Mouse (Mus musculus) embryonic facial prominence, embryonic 11.5 days (tissue): ENCODE measurements around the gene Mixl1. TPM values are rescaled to one million over a fixed set of nuclear protein-coding genes. Genes with fewer than 3 reads are reported as not detected.

Source experiments
- ATAC-seq: fragments of 200-750 bp; cut with Nextera tagmentation; replicated peaks from 2 replicates; pipeline ENCODE4 v1.8.0; 2017; ENCODE audit warnings: low read depth; ENCODE audit not compliant: insufficient number of reproducible peaks, low FRiP score, low TSS enrichment
- DNase-seq: peaks from one replicate; pipeline ENCODE4 v3.0.0-alpha.2; 2015; ENCODE audit warnings: low spot score
- H3K27ac ChIP-seq: fragments of 300-500 bp; sonication (generic); replicated peaks from 2 replicates; pipeline ENCODE4 v1.5.1; 2014; ENCODE audit warnings: mild to moderate bottlenecking, low read depth, low read length, control low read depth
- H3K27me3 ChIP-seq: fragments of 300-500 bp; sonication (generic); 2 replicates; pipeline ENCODE4 v1.6.1; 2014; ENCODE audit warnings: mild to moderate bottlenecking, low read length, moderate library complexity, mixed read lengths; ENCODE audit not compliant: control insufficient read depth, insufficient read depth
- H3K36me3 ChIP-seq: fragments of 300-500 bp; sonication (generic); replicated peaks from 2 replicates; pipeline ENCODE4 v1.6.1; 2014; ENCODE audit warnings: low read depth, mild to moderate bottlenecking, low read length, moderate library complexity, mixed read lengths; ENCODE audit not compliant: control insufficient read depth, insufficient read depth
- H3K4me1 ChIP-seq: fragments of 300-500 bp; sonication (generic); 2 replicates; pipeline ENCODE4 v1.6.1; 2014; ENCODE audit warnings: low read length, mixed read lengths; ENCODE audit not compliant: control insufficient read depth, insufficient read depth
- H3K4me2 ChIP-seq: fragments of 300-500 bp; sonication (generic); 2 replicates; pipeline ENCODE4 v1.6.1; 2014; ENCODE audit warnings: low read depth, mild to moderate bottlenecking, control low read depth, low read length, moderate library complexity
- H3K4me3 ChIP-seq: fragments of 300-500 bp; sonication (generic); 2 replicates; pipeline ENCODE4 v1.5.1; 2014; ENCODE audit warnings: low read depth, low read length, control low read depth
- H3K9ac ChIP-seq: fragments of 300-500 bp; sonication (generic); replicated peaks from 2 replicates; pipeline ENCODE4 v1.6.1; 2014; ENCODE audit warnings: mild to moderate bottlenecking, control low read depth, low read length
- H3K9me3 ChIP-seq: fragments of 300-500 bp; sonication (generic); replicated peaks from 2 replicates; pipeline ENCODE4 v1.6.1; 2016; ENCODE audit warnings: mild to moderate bottlenecking, low read length, inconsistent platforms, mixed read lengths; ENCODE audit not compliant: control insufficient read depth
- WGBS: fragments of 180-500 bp; shearing (Covaris S2); extraction: QIAGEN DNeasy Blood & Tissue Kit; methylation state at CpG from one replicate; pipeline ENCODE4 v1.1.7; 2014; 5-methylcytosine and 5-hydroxymethylcytosine counted together
- polyA plus RNA-seq: library from polyadenylated mRNA; unstranded; fragments of >200 nt; fragmentation: Nextera tagmentation; extraction: Ambion mirVana; gene quantifications from 2 replicates; pipeline ENCODE4 v1.2.1, GENCODE M21; 2014

The Mixl1 gene
- polyA plus RNA-seq, result 0.20 and 0.74 TPM in 2 replicates

DNA sequence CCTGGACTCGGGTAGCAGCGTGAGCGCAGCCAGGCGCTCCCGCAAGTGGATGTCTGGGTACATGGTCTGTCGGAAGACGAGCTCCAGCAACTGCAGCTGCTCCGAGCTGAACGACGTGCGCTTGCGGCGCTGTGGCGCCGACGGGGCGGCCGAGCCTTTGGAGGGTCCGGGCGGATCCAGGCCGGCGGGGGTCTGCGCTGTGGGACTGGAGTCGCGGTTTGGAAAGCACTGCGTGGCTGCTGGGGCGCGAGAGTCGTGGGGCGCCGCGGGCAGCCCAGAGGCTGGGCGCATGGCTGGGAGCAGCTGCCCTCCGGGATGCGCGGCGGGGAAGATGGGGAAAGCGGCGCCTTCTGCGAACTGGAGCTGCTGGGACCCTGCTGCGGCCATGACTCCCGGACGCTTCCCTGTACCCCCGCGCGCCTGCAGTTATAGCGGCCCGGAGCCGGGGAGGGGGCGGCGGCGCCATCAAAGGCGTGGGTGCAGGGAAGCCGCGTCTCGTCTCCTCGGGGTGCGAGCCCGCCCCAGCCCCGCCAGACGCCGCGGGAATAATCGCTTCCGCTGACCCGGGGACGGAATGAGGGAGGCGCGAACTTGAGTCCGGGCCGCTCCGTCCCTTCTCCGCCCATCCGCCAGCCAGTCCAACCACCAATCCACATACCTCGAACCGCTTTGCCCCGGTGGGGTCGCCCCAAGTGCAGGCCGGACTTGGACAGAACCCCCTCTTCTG, at the start of gene Mixl1:
Gene Mixl1 (minus strand): TSS at position 409 of the 727 bp plus-strand sequence.
- Histone ChIP-seq H3K4me1 (no peaks in the 10 kb centered on the region), H3K4me3 (peak within 1 kb of the TSS; percentile 43), H3K36me3 (no peaks in the 10 kb centered on the region; the same call in 1 of the 2 replicates), H3K9ac (peak within 1 kb of the TSS; percentile 32; the same call in 1 of the 2 replicates), H3K27ac (no peak within 1 kb of the TSS), H3K9me3 (no peaks in the 10 kb centered on the region), H3K4me2 (peak within 1 kb of the TSS; percentile 70), H3K27me3 (peaks cover 32% of the 10 kb centered on the region)
- ATAC-seq, result 0 out of 2 replicates have a peak, but pooled peaks have one; percentile 48
- under 1% methylated on average over 73 of the region's 79 CpGs for WGBS
- peak; percentile 55 for DNase-seq

GRCm38 (mm10) chr1:180729231-180729630, 32.4 kb upstream of the Mixl1 start:
- H3K4me2 ChIP-seq, result no peak overlapping the region
- ATAC-seq (no peak), DNase-seq (no peak)
- H3K4me3 ChIP-seq, result no peak overlapping the region
- H3K27ac ChIP-seq, result no peak overlapping the region
- H3K9me3 ChIP-seq, result no peaks in the 10 kb centered on the region
- H3K9ac ChIP-seq, result no peak overlapping the region
- no peaks in the 10 kb centered on the region for H3K4me1 ChIP-seq
- no peaks in the 10 kb centered on the region for H3K27me3 ChIP-seq
- WGBS, result 97% methylated on average over 3 of the region's 3 CpGs
- H3K36me3 ChIP-seq, result peaks cover 1% of the 10 kb centered on the region

DNA sequence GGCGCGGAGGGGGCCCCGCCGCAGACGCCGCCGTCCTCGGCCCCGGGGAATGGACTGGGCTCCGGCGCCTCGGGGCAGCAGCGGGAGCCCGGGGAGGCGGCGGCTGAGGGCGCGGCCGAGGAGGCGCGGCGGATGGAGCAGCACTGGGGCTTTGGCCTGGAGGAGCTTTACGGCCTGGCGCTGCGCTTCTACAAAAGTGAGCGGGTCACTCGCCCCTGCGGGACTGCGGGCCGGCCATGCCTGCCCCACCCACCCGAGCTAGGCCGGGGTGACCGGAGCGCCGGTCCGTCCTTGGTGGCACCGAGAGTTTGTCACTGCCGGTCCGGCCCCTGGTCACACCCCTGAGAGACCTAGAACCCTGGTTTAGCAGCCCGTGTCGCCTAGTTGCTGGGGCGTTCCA, 29.3 kb upstream of the Mixl1 start:
- no peaks in the 10 kb centered on the region for H3K36me3 ChIP-seq
- no peaks in the 10 kb centered on the region for H3K9me3 ChIP-seq
- H3K27ac ChIP-seq, result peak overlapping the region; percentile 93
- peak overlapping the region; percentile 97 for H3K9ac ChIP-seq
- H3K27me3 ChIP-seq, result no peaks in the 10 kb centered on the region
- no peaks in the 10 kb centered on the region for H3K4me1 ChIP-seq
- ATAC-seq (peak; percentile 74), DNase-seq (no peak)
- WGBS, result under 1% methylated on average over 40 of the region's 42 CpGs
- H3K4me2 ChIP-seq, result peak overlapping the region; percentile 38
- H3K4me3 ChIP-seq, result peak overlapping the region; percentile 99

- Histone ChIP-seq H3K4me2 (peak within 1 kb of the TSS; percentile 59), H3K27me3 (no peaks in the 10 kb centered on the region), H3K27ac (peak within 1 kb of the TSS; percentile 93), H3K9ac (peak within 1 kb of the TSS; percentile 97), H3K4me1 (no peaks in the 10 kb centered on the region), H3K36me3 (no peaks in the 10 kb centered on the region), H3K4me3 (peak within 1 kb of the TSS; percentile 99), H3K9me3 (no peaks in the 10 kb centered on the region)
- DNase-seq (peak; percentile 95), ATAC-seq (peak; percentile 91)
- WGBS, result under 1% methylated on average over 52 of the region's 52 CpGs
Observed at GRCm38 (mm10) chr1:180725704-180726179, 28.9 kb upstream of the Mixl1 start, which contains the start of gene Acbd3. Gene Acbd3, plus strand, starts transcription at chr1:180726043.

- Histone ChIP-seq H3K27ac (no peak overlapping the region), H3K27me3 (no peaks in the 10 kb centered on the region), H3K4me2 (no peak overlapping the region), H3K4me1 (no peaks in the 10 kb centered on the region), H3K9me3 (no peaks in the 10 kb centered on the region), H3K4me3 (no peak overlapping the region), H3K9ac (no peak overlapping the region), H3K36me3 (no peaks in the 10 kb centered on the region)
- 48% methylated on average over 1 of the region's 1 CpGs for WGBS
- ATAC-seq (no peak), DNase-seq (no peak)
Observed at GRCm38 (mm10) chr1:180723701-180724238, 26.9 kb upstream of the Mixl1 start.

- DNase-seq (no peak), ATAC-seq (no peak)
- no peak overlapping the region for H3K4me3 ChIP-seq
- H3K27me3 ChIP-seq, result no peaks in the 10 kb centered on the region
- H3K4me1 ChIP-seq, result no peaks in the 10 kb centered on the region
- 75% methylated on average over 1 of the region's 1 CpGs for WGBS
- no peak overlapping the region for H3K27ac ChIP-seq
- H3K9ac ChIP-seq, result no peak overlapping the region
- no peaks in the 10 kb centered on the region for H3K36me3 ChIP-seq
- no peaks in the 10 kb centered on the region for H3K9me3 ChIP-seq
- no peak overlapping the region for H3K4me2 ChIP-seq
Observed at GRCm38 (mm10) chr1:180722608-180723007, 25.8 kb upstream of the Mixl1 start.

GRCm38 (mm10) chr1:180719951-180720689, 23.3 kb upstream of the Mixl1 start:
- H3K9me3 ChIP-seq, result no peaks in the 10 kb centered on the region
- H3K4me1 ChIP-seq, result no peaks in the 10 kb centered on the region
- WGBS, result 43% methylated on average over 5 of the region's 5 CpGs
- no peak overlapping the region for H3K9ac ChIP-seq
- H3K4me2 ChIP-seq, result no peak overlapping the region
- H3K4me3 ChIP-seq, result no peak overlapping the region
- DNase-seq (peak; percentile 84), ATAC-seq (0 out of 2 replicates have a peak, but pooled peaks have one; percentile 39)
- no peak overlapping the region for H3K27ac ChIP-seq
- no peaks in the 10 kb centered on the region for H3K36me3 ChIP-seq
- no peaks in the 10 kb centered on the region for H3K27me3 ChIP-seq
